Mouse (Mus musculus) embryonic facial prominence, embryonic 14.5 days (tissue): ENCODE measurements around the gene Gosr2. TPM values are rescaled to one million over a fixed set of nuclear protein-coding genes. Genes with fewer than 3 reads are reported as not detected.

Source experiments
- ATAC-seq: fragments of 200-750 bp; cut with Nextera tagmentation; 2 replicates; pipeline ENCODE4 v1.8.0; 2017; ENCODE audit warnings: low read depth, moderate number of reproducible peaks, moderate TSS enrichment
- DNase-seq: peaks from one replicate; pipeline ENCODE4 v3.0.0-alpha.2; 2015; ENCODE audit warnings: low spot score
- H3K27ac ChIP-seq: fragments of 300-500 bp; sonication (generic); replicated peaks from 2 replicates; pipeline ENCODE4 v1.5.1; 2014; ENCODE audit warnings: low read depth, mild to moderate bottlenecking, low read length, moderate library complexity
- H3K27me3 ChIP-seq: fragments of 300-500 bp; sonication (generic); replicated peaks from 2 replicates; pipeline ENCODE4 v1.6.1; 2014; ENCODE audit warnings: low read length; ENCODE audit not compliant: control insufficient read depth, insufficient read depth
- H3K36me3 ChIP-seq: fragments of 300-500 bp; sonication (generic); 2 replicates; pipeline ENCODE4 v1.6.1; 2014; ENCODE audit warnings: low read length, mixed read lengths; ENCODE audit not compliant: control insufficient read depth, insufficient read depth
- H3K4me1 ChIP-seq: fragments of 300-500 bp; sonication (generic); 2 replicates; pipeline ENCODE4 v1.6.1; 2014; ENCODE audit warnings: antibody characterized with exemption, low read length; ENCODE audit not compliant: control insufficient read depth, insufficient read depth
- H3K4me2 ChIP-seq: fragments of 300-500 bp; sonication (generic); 2 replicates; pipeline ENCODE4 v1.6.1; 2014; ENCODE audit warnings: low read depth, mild to moderate bottlenecking, low read length, moderate library complexity, mixed read lengths
- H3K4me3 ChIP-seq: fragments of 300-500 bp; sonication (generic); 2 replicates; pipeline ENCODE4 v1.5.1; 2014; ENCODE audit warnings: low read depth, mild to moderate bottlenecking, low read length
- H3K9ac ChIP-seq: fragments of 300-500 bp; sonication (generic); 2 replicates; pipeline ENCODE4 v1.6.1; 2014; ENCODE audit warnings: low read depth, mild to moderate bottlenecking, low read length, moderate library complexity, mixed read lengths
- H3K9me3 ChIP-seq: fragments of 300-500 bp; sonication (generic); 2 replicates; pipeline ENCODE4 v1.6.1; 2016; ENCODE audit warnings: low read length; ENCODE audit not compliant: control insufficient read depth
- WGBS: fragments of 180-500 bp; shearing (Covaris S2); extraction: QIAGEN DNeasy Blood & Tissue Kit; methylation state at CpG from one replicate; pipeline ENCODE4 v1.1.7; 2014; 5-methylcytosine and 5-hydroxymethylcytosine counted together
- polyA plus RNA-seq: library from polyadenylated mRNA; unstranded; fragments of >200 nt; fragmentation: Nextera tagmentation; extraction: Ambion mirVana; gene quantifications from 2 replicates; pipeline ENCODE4 v1.2.1, GENCODE M21; 2014

Gene Gosr2
- polyA plus RNA-seq, 1 experiment from 2014 or later: 93.7 TPM

GRCm38 (mm10) chr11:103724331-103724771 lies 26.7 kb upstream of the Gosr2 start:
- 75% methylated on average over 11 of the region's 11 CpGs for WGBS
- Histone ChIP-seq H3K9ac (no peak overlapping the region), H3K27ac (no peak overlapping the region), H3K36me3 (no peaks in the 10 kb centered on the region), H3K4me1 (peaks cover 8% of the 10 kb centered on the region; the same call in 1 of the 2 replicates), H3K9me3 (no peaks in the 10 kb centered on the region), H3K27me3 (no peaks in the 10 kb centered on the region), H3K4me3 (no peak overlapping the region), H3K4me2 (no peak overlapping the region)
- ATAC-seq (no peak), DNase-seq (no peak)

DNA sequence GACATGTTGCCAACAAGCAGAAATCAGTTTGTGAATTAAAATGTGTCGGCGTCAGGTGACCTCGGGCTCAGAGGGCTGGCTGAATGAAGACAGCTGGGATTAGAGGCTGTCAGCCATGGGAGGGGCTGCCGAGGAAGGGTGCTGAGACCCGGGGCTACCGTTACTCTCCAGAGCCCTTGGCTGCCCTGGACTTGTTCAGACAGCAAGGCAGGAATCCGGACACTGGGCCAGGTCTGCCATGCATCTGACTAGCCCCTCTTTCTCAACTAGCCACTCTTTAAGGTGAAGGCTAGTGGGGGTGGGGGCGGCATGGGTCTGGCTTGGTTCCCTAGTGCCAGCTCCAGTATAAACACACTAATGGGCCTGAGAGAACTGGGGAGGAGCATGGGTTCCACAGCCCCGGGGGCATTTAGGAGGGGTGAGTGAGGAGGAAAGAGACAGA lies 24.4 kb upstream of the Gosr2 start:
- 13% methylated on average over 7 of the region's 9 CpGs for WGBS
- DNase-seq: peak; percentile 45
- H3K4me3 ChIP-seq: peak overlapping the region; percentile 17

DNA sequence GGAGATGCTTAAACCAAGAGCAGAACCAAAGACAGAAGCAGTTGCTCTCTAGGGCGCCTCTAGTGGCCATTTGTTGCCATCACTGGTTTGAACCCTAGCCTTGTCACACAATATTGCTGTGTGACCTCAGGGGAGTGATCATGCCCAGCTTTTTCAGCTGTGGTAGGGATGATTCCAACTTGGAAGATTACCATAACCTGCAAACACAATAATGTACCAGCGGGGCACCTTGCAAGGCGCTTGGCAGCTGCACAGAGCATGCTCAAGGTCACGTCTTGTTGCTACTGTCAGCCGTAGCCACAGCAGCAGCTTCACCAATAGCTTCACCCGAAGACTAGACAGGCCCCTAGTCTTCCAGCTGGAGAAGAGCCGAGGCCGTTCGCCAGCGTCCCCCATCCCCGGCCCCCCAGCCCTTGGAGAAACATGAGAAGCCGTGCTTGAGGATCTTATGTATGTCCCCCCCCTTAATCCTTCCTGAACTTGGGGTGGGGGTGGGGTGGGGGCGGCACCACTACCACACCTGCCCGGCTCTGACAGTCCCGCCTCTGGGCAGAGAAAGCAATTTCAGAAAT lies 23.9 kb upstream of the Gosr2 start:
- Histone ChIP-seq H3K4me1 (peaks cover 8% of the 10 kb centered on the region; the same call in 1 of the 2 replicates), H3K4me2 (peak overlapping the region; percentile 51), H3K27me3 (no peaks in the 10 kb centered on the region), H3K36me3 (no peaks in the 10 kb centered on the region), H3K27ac (no peak overlapping the region), H3K9me3 (no peaks in the 10 kb centered on the region), H3K4me3 (peak overlapping the region; percentile 17), H3K9ac (0 out of 2 replicates have a peak overlapping the region, but pooled peaks have one; percentile 19)
- 8% methylated on average over 15 of the region's 15 CpGs for WGBS
- ATAC-seq (peak; percentile 81), DNase-seq (peak; percentile 72)

More for the DNA sequence above, 24.4 kb upstream of the Gosr2 start:
- Histone ChIP-seq H3K4me1 (peaks cover 8% of the 10 kb centered on the region; the same call in 1 of the 2 replicates), H3K9me3 (no peaks in the 10 kb centered on the region), H3K27ac (no peak overlapping the region), H3K9ac (0 out of 2 replicates have a peak overlapping the region, but pooled peaks have one; percentile 19), H3K36me3 (no peaks in the 10 kb centered on the region), H3K27me3 (no peaks in the 10 kb centered on the region), H3K4me2 (peak overlapping the region; percentile 51)
- peak; percentile 82 for ATAC-seq

DNA sequence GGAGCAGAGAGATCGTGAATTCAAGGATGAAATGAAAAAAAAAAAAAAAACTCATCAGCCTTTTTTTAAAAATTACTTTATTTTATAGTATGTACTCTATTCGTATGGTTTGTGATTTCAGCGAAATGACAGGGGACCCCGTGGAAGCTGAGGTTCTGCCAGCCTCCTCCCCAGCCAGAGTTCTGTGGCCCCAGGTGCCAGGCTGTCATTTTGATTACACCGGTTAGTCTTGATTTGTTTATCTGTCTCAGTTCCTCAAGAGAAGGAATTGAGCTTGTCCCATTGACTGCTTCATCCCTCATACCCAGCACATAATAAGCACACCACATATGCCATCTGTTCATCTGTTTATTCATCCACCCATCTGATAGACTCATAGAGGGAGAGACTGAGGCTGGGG lies 21.7 kb upstream of the Gosr2 start:
- H3K9ac ChIP-seq: no peak overlapping the region
- 63% methylated on average over 5 of the region's 5 CpGs for WGBS
- DNase-seq: no peak

DNA sequence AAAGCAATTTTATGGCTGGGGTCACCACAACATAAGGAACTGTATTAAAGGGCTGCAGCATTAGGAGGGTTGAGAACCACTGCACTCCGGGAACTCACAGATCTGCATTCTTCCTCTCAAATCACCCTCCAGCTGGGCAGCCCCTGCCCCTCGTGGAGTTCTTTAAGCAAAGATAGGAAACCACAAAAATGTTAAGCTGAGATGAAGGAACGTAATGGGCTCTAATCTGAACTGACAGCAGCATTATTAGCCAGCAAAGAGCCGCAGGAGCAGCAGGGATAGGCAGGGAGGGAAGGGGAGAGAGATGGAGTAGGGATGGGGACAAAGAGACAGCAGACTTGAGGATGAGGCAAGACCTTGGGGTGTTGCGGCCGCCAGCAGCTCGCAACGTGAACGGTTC lies 19.3 kb upstream of the Gosr2 start:
- peak; percentile 42 for DNase-seq
- no peak overlapping the region for H3K27ac ChIP-seq
- peaks cover 3% of the 10 kb centered on the region; the same call in 1 of the 2 replicates for H3K4me1 ChIP-seq

More for the DNA sequence above, 21.7 kb upstream of the Gosr2 start:
- Histone ChIP-seq H3K4me1 (peaks cover 8% of the 10 kb centered on the region; the same call in 1 of the 2 replicates), H3K27me3 (no peaks in the 10 kb centered on the region), H3K9me3 (no peaks in the 10 kb centered on the region), H3K27ac (no peak overlapping the region), H3K36me3 (no peaks in the 10 kb centered on the region), H3K4me3 (no peak overlapping the region), H3K4me2 (no peak overlapping the region)
- no peak for ATAC-seq

DNA sequence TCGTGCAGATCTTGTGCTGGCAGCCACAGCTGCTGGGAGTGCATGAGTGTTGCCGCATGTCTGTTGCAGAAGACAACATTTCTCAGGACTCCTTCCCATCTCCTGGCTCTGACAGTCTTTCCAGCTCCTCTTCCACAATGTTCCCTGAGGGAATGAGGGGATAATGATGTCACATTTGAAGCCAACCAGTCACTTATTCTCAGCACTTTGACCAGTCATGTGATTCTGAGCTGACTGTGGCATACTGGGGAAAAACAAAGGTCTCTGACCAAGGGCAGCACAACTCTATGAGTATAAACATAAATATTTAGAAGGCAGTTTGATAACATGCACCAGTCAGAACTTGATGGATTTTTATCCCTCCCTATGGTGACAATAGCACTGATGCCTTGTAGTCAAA lies 16.4 kb upstream of the Gosr2 start:
- Histone ChIP-seq H3K36me3 (no peaks in the 10 kb centered on the region), H3K27ac (no peak overlapping the region), H3K4me2 (no peak overlapping the region), H3K27me3 (no peaks in the 10 kb centered on the region), H3K9ac (no peak overlapping the region), H3K4me3 (no peak overlapping the region), H3K9me3 (no peaks in the 10 kb centered on the region), H3K4me1 (no peaks in the 10 kb centered on the region)
- DNase-seq: no peak
- no peak for ATAC-seq
- WGBS: 79% methylated on average over 2 of the region's 2 CpGs

More for the DNA sequence above, 19.3 kb upstream of the Gosr2 start:
- Histone ChIP-seq H3K9ac (no peak overlapping the region), H3K4me3 (no peak overlapping the region), H3K9me3 (no peaks in the 10 kb centered on the region), H3K27me3 (no peaks in the 10 kb centered on the region), H3K36me3 (no peaks in the 10 kb centered on the region), H3K4me2 (no peak overlapping the region)
- ATAC-seq: 0 out of 2 replicates have a peak, but pooled peaks have one; percentile 32
- WGBS: 37% methylated on average over 9 of the region's 9 CpGs

DNA sequence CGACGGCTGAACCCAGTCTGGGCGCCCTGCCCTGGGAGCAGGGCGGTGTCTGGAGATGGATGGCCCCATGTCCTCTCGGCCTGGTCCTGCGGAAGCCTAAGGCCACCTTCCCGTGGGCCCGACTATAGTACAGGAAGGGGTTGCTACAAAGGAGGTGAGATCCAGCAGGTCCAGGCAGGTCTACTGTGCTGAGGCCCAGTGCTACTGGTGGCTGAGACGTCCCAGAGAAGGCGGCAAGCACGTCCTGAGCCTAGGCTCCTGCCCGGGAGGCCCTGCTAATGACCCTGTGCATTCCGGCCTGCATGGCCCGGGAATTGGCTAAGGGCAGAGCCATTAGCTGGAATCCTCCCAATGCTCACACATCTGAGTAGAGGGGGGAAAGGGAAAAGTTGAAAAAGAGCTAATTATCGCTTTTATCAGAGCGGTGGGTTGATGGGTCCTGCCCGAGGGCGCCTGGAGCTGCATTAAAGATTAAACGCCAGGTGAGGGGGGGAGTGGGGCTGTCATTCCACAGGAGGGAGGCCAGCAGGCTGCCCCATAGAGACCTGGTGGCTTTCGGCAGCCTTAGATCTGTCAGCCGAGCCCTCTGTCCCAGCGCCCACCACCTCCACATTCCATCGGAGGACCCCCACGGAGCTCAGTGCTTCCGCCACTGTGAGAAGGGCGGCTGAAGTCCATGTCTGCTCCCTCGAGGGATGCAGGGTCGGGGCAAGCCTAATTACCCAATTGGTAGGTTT lies 14.3 kb upstream of the Gosr2 start:
- Histone ChIP-seq H3K27me3 (no peaks in the 10 kb centered on the region), H3K4me3 (no peak overlapping the region), H3K4me2 (no peak overlapping the region), H3K9me3 (no peaks in the 10 kb centered on the region), H3K36me3 (no peaks in the 10 kb centered on the region), H3K9ac (no peak overlapping the region), H3K4me1 (no peaks in the 10 kb centered on the region), H3K27ac (no peak overlapping the region)
- 39% methylated on average over 28 of the region's 28 CpGs for WGBS
- DNase-seq (no peak), ATAC-seq (no peak)

GRCm38 (mm10) chr11:103709982-103710381 lies 12.3 kb upstream of the Gosr2 start:
- Histone ChIP-seq H3K36me3 (no peaks in the 10 kb centered on the region), H3K4me3 (no peak overlapping the region), H3K9ac (no peak overlapping the region), H3K4me2 (no peak overlapping the region), H3K27ac (no peak overlapping the region), H3K4me1 (no peaks in the 10 kb centered on the region), H3K9me3 (no peaks in the 10 kb centered on the region), H3K27me3 (no peaks in the 10 kb centered on the region)
- DNase-seq: no peak
- ATAC-seq: no peak
- WGBS: 74% methylated on average over 1 of the region's 1 CpGs
